Mouse (Mus musculus) embryonic facial prominence, embryonic 12.5 days (tissue): ENCODE data around the gene Olfr311. TPM values are rescaled to one million over a fixed set of nuclear protein-coding genes. Genes with fewer than 3 reads are reported as not detected.
"Not testable (repeated sequence)": the region's sequence is repeated elsewhere in the genome, so short reads cannot be mapped to it uniquely, and the experiment has no call there.

Experiments used
- ATAC-seq: fragments of 200-750 bp; cut with Nextera tagmentation; 2 replicates; pipeline ENCODE4 v1.8.0; 2017; ENCODE audit not compliant: insufficient number of reproducible peaks, insufficient read depth, low FRiP score, low TSS enrichment
- H3K27ac ChIP-seq: fragments of 300-500 bp; sonication (generic); 2 replicates; pipeline ENCODE4 v1.5.1; 2016; ENCODE audit warnings: mild to moderate bottlenecking
- H3K27me3 ChIP-seq: fragments of 300-500 bp; sonication (generic); 2 replicates; pipeline ENCODE4 v1.6.1; 2016; ENCODE audit warnings: mild to moderate bottlenecking, moderate library complexity
- H3K36me3 ChIP-seq: fragments of 300-500 bp; sonication (generic); 2 replicates; pipeline ENCODE4 v1.6.1; 2016; ENCODE audit warnings: mild to moderate bottlenecking
- H3K4me1 ChIP-seq: fragments of 300-500 bp; sonication (generic); 2 replicates; pipeline ENCODE4 v1.6.1; 2016
- H3K4me2 ChIP-seq: fragments of 300-500 bp; sonication (generic); replicated peaks from 2 replicates; pipeline ENCODE4 v1.6.1; 2016; ENCODE audit warnings: mild to moderate bottlenecking, moderate library complexity
- H3K4me3 ChIP-seq: fragments of 300-500 bp; sonication (generic); 2 replicates; pipeline ENCODE4 v1.5.1; 2016; ENCODE audit warnings: mild to moderate bottlenecking
- H3K9ac ChIP-seq: fragments of 300-500 bp; sonication (generic); 2 replicates; pipeline ENCODE4 v1.6.1; 2016; ENCODE audit warnings: mild to moderate bottlenecking, moderate library complexity
- H3K9me3 ChIP-seq: fragments of 300-500 bp; sonication (generic); 2 replicates; pipeline ENCODE4 v1.6.1; 2016; ENCODE audit warnings: mild to moderate bottlenecking, moderate library complexity
- WGBS: fragments of 180-500 bp; shearing (Covaris S2); methylation state at CpG from one replicate; pipeline ENCODE4 v1.1.7; 2016; 5-methylcytosine and 5-hydroxymethylcytosine counted together
- polyA plus RNA-seq: library from polyadenylated mRNA; unstranded; fragments of >200 nt; fragmentation: Nextera tagmentation; extraction: Ambion mirVana; gene quantifications from 2 replicates; pipeline ENCODE4 v1.2.1, GENCODE M21; 2016

Gene Olfr311
- polyA plus RNA-seq, 1 experiment from 2014 or later: not detected

GRCm38 (mm10) chr11:58815676-58816075 lies 23.4 kb upstream of the Olfr311 start:
- H3K4me2 ChIP-seq: no peak overlapping the region
- whole genome bisulfite sequencing: 82% methylated on average over 1 of the region's 1 CpGs
- no peaks in the 10 kb centered on the region for H3K9me3 ChIP-seq
- H3K4me1 ChIP-seq: no peaks in the 10 kb centered on the region
- H3K9ac ChIP-seq: no peak overlapping the region
- no peaks in the 10 kb centered on the region for H3K36me3 ChIP-seq
- no peaks in the 10 kb centered on the region for H3K27me3 ChIP-seq
- no peak overlapping the region for H3K27ac ChIP-seq
- H3K4me3 ChIP-seq: no peak overlapping the region
- no peak for ATAC-seq

- H3K27ac ChIP-seq, H3K4me1 ChIP-seq, H3K4me2 ChIP-seq, H3K9ac ChIP-seq, H3K4me3 ChIP-seq, H3K9me3 ChIP-seq, ATAC-seq, H3K27me3 ChIP-seq, H3K36me3 ChIP-seq: not testable (repeated sequence)
Observed at GRCm38 (mm10) chr11:58828937-58829336, 10.1 kb upstream of the Olfr311 start, which contains the start of gene Olfr312. Gene Olfr312 (plus strand): TSS chr11:58829237.

- no peaks in the 10 kb centered on the region for H3K36me3 ChIP-seq
- no peak overlapping the region for H3K4me2 ChIP-seq
- no peaks in the 10 kb centered on the region for H3K9me3 ChIP-seq
- 73% methylated on average over 3 of the region's 3 CpGs for WGBS
- no peak overlapping the region for H3K27ac ChIP-seq
- ATAC-seq: no peak
- no peaks in the 10 kb centered on the region for H3K27me3 ChIP-seq
- H3K9ac ChIP-seq: no peak overlapping the region
- H3K4me1 ChIP-seq: no peaks in the 10 kb centered on the region
- no peak overlapping the region for H3K4me3 ChIP-seq
Observed at GRCm38 (mm10) chr11:58829764-58830163, 9.3 kb upstream of the Olfr311 start.

GRCm38 (mm10) chr11:58832541-58832940 lies 6.5 kb upstream of the Olfr311 start:
- not testable (repeated sequence) for ATAC-seq
- 76% methylated on average over 3 of the region's 3 CpGs for WGBS

GRCm38 (mm10) chr11:58846919-58847461 lies 7.9 kb downstream of the Olfr311 start, which contains the start of gene Gm12258:
Gene Gm12258 (plus strand): TSS chr11:58847158.
- Histone ChIP-seq H3K4me1 (peaks cover 6% of the 10 kb centered on the region), H3K27ac (peak within 1 kb of the TSS; percentile 9; the same call in 1 of the 2 replicates), H3K4me2 (peak within 1 kb of the TSS; percentile 88), H3K27me3 (no peaks in the 10 kb centered on the region), H3K4me3 (peak within 1 kb of the TSS; percentile 77), H3K9ac (peak within 1 kb of the TSS; percentile 72), H3K36me3 (peaks cover 20% of the 10 kb centered on the region), H3K9me3 (no peaks in the 10 kb centered on the region)
- peak; percentile 99 for ATAC-seq
- WGBS: under 1% methylated on average over 24 of the region's 24 CpGs

More at GRCm38 (mm10) chr11:58832541-58832940, 6.5 kb upstream of the Olfr311 start:
- not testable (repeated sequence) for H3K27ac ChIP-seq, H3K4me1 ChIP-seq, H3K9ac ChIP-seq, H3K9me3 ChIP-seq, H3K36me3 ChIP-seq, H3K4me2 ChIP-seq, H3K4me3 ChIP-seq, H3K27me3 ChIP-seq

- H3K9me3 ChIP-seq: no peaks in the 10 kb centered on the region
- WGBS: 48% methylated on average over 9 of the region's 9 CpGs
- H3K9ac ChIP-seq: peak overlapping the region; percentile 72
- H3K4me3 ChIP-seq: peak overlapping the region; percentile 77
- H3K4me2 ChIP-seq: peak overlapping the region; percentile 88
- H3K36me3 ChIP-seq: peaks cover 26% of the 10 kb centered on the region
- no peak for ATAC-seq
- H3K4me1 ChIP-seq: peaks cover 6% of the 10 kb centered on the region
- 0 out of 2 replicates have a peak overlapping the region, but pooled peaks have one; percentile 9 for H3K27ac ChIP-seq
- no peaks in the 10 kb centered on the region for H3K27me3 ChIP-seq
Observed at GRCm38 (mm10) chr11:58847636-58848035, 8.6 kb downstream of the Olfr311 start.

GRCm38 (mm10) chr11:58849731-58850130 lies 10.7 kb downstream of the Olfr311 start:
- Histone ChIP-seq H3K4me2 (no peak overlapping the region), H3K9ac (no peak overlapping the region), H3K4me3 (no peak overlapping the region), H3K27ac (no peak overlapping the region), H3K4me1 (peaks cover 6% of the 10 kb centered on the region), H3K9me3 (no peaks in the 10 kb centered on the region), H3K27me3 (no peaks in the 10 kb centered on the region), H3K36me3 (peaks cover 38% of the 10 kb centered on the region)
- no peak for ATAC-seq
- WGBS: 76% methylated on average over 2 of the region's 2 CpGs

- Histone ChIP-seq H3K9ac (no peak overlapping the region), H3K27ac (no peak overlapping the region), H3K9me3 (peaks cover 24% of the 10 kb centered on the region), H3K4me1 (no peaks in the 10 kb centered on the region), H3K27me3 (no peaks in the 10 kb centered on the region), H3K4me2 (no peak overlapping the region), H3K36me3 (peaks cover 52% of the 10 kb centered on the region), H3K4me3 (no peak overlapping the region)
- WGBS: 96% methylated on average over 8 of the region's 8 CpGs
- no peak for ATAC-seq
Observed at GRCm38 (mm10) chr11:58860744-58861143, 21.7 kb downstream of the Olfr311 start.

- H3K27me3 ChIP-seq: no peaks in the 10 kb centered on the region
- peaks cover 11% of the 10 kb centered on the region for H3K4me1 ChIP-seq
- peak within 1 kb of the TSS; percentile 76 for H3K9ac ChIP-seq
- 0 out of 2 replicates have a peak, but pooled peaks cover 9% of the 10 kb centered on the region for H3K36me3 ChIP-seq
- peak within 1 kb of the TSS; percentile 67 for H3K4me3 ChIP-seq
- peak within 1 kb of the TSS; percentile 73 for H3K27ac ChIP-seq
- WGBS: 8% methylated on average over 37 of the region's 37 CpGs
- no peaks in the 10 kb centered on the region for H3K9me3 ChIP-seq
- peak within 1 kb of the TSS; percentile 73 for H3K4me2 ChIP-seq
- peak; percentile 92 for ATAC-seq
Observed at GRCm38 (mm10) chr11:58867039-58867953, 28.2 kb downstream of the Olfr311 start, which contains the start of gene 2810021J22Rik. Gene 2810021J22Rik (plus strand): TSS chr11:58867216.

- peak overlapping the region; percentile 73 for H3K4me2 ChIP-seq
- H3K4me1 ChIP-seq: peaks cover 11% of the 10 kb centered on the region
- H3K9ac ChIP-seq: peak overlapping the region; percentile 76; the same call in 1 of the 2 replicates
- WGBS: 87% methylated on average over 6 of the region's 6 CpGs
- H3K36me3 ChIP-seq: 0 out of 2 replicates have a peak, but pooled peaks cover 9% of the 10 kb centered on the region
- ATAC-seq: no peak
- no peaks in the 10 kb centered on the region for H3K9me3 ChIP-seq
- H3K4me3 ChIP-seq: peak overlapping the region; percentile 67
- no peaks in the 10 kb centered on the region for H3K27me3 ChIP-seq
- H3K27ac ChIP-seq: no peak overlapping the region
Observed at GRCm38 (mm10) chr11:58867954-58868330, 28.9 kb downstream of the Olfr311 start.

- ATAC-seq: no peak
- no peaks in the 10 kb centered on the region for H3K27me3 ChIP-seq
- H3K27ac ChIP-seq: no peak overlapping the region
- no peaks in the 10 kb centered on the region for H3K9me3 ChIP-seq
- H3K4me1 ChIP-seq: peaks cover 11% of the 10 kb centered on the region
- no peak overlapping the region for H3K4me3 ChIP-seq
- WGBS: 84% methylated on average over 4 of the region's 4 CpGs
- no peak overlapping the region for H3K4me2 ChIP-seq
- no peak overlapping the region for H3K9ac ChIP-seq
- 0 out of 2 replicates have a peak, but pooled peaks cover 9% of the 10 kb centered on the region for H3K36me3 ChIP-seq
Observed at GRCm38 (mm10) chr11:58870961-58871360, 31.9 kb downstream of the Olfr311 start.
